Mouse (Mus musculus) 416B (cell line): Measurements from ENCODE around the gene Rnf39.
"Not testable (repeated sequence)": the region's sequence is repeated elsewhere in the genome, so short reads cannot be mapped to it uniquely, and the experiment has no call there.

Experiments used
- DNase-seq: peaks from one replicate; pipeline ENCODE4 v3.0.0; 2011; ENCODE audit warnings: low read depth

Gene Rnf39

GRCm38 (mm10) chr17:36982253-36983155 is 39.8 kb downstream of the Rnf39 start:
- DNase-seq: peak; percentile 55

GRCm38 (mm10) chr17:36988475-36988874 is 45.8 kb downstream of the Rnf39 start:
- DNase-seq: no peak

- no peak for DNase-seq
These were observed 46.7 kb downstream of the Rnf39 start, which contains the start of gene H2-M5 for GRCm38 (mm10) chr17:36989437-36989836. H2-M5 (minus strand) TSS chr17:36989537.

GRCm38 (mm10) chr17:36990630-36991029 is 47.9 kb downstream of the Rnf39 start:
- DNase-seq: not testable (repeated sequence)

GRCm38 (mm10) chr17:36992336-36993104 is 49.8 kb downstream of the Rnf39 start:
- DNase-seq: peak; percentile 92

- no peak for DNase-seq
These were observed 51.1 kb downstream of the Rnf39 start for GRCm38 (mm10) chr17:36993770-36994325.

- DNase-seq: no peak
These were observed 51.8 kb downstream of the Rnf39 start for GRCm38 (mm10) chr17:36994528-36994927.

- no peak for DNase-seq
These were observed 52.7 kb downstream of the Rnf39 start for GRCm38 (mm10) chr17:36995448-36995847.

- peak; percentile 78 for DNase-seq
These were observed 54.5 kb downstream of the Rnf39 start for GRCm38 (mm10) chr17:36997033-36997735.
